Mouse (Mus musculus) forebrain, postnatal 0 days (tissue): Measurements from ENCODE around the gene Zfp219. TPM values are rescaled to one million over a fixed set of nuclear protein-coding genes. Genes with fewer than 3 reads are reported as not detected.

Experiments used
- ATAC-seq: fragments of 200-750 bp; cut with Nextera tagmentation; 2 replicates; pipeline ENCODE4 v1.8.0; 2017; ENCODE audit warnings: mild to moderate bottlenecking, moderate library complexity
- DNase-seq: peaks from one replicate; pipeline ENCODE4 v3.0.0-alpha.2; 2015
- H3K27ac ChIP-seq: fragments of 300-500 bp; sonication (generic); 2 replicates; pipeline ENCODE4 v1.5.1; 2014; ENCODE audit warnings: low read depth, mild to moderate bottlenecking, antibody characterized with exemption, low read length, moderate library complexity, mixed read lengths
- H3K27me3 ChIP-seq: fragments of 300-500 bp; sonication (generic); 2 replicates; pipeline ENCODE4 v1.6.1; 2014; ENCODE audit warnings: mild to moderate bottlenecking, low read length, mixed read lengths; ENCODE audit not compliant: insufficient read depth
- H3K36me3 ChIP-seq: fragments of 300-500 bp; sonication (generic); 2 replicates; pipeline ENCODE4 v1.6.1; 2014; ENCODE audit warnings: mild to moderate bottlenecking, moderate library complexity; ENCODE audit not compliant: insufficient read depth
- H3K4me1 ChIP-seq: fragments of 300-500 bp; sonication (generic); 2 replicates; pipeline ENCODE4 v1.6.1; 2014; ENCODE audit warnings: antibody characterized with exemption; ENCODE audit not compliant: insufficient read depth
- H3K4me2 ChIP-seq: fragments of 300-500 bp; sonication (generic); 2 replicates; pipeline ENCODE4 v1.6.1; 2014; ENCODE audit warnings: low read depth, mild to moderate bottlenecking, moderate library complexity
- H3K4me3 ChIP-seq: fragments of 300-500 bp; sonication (generic); 2 replicates; pipeline ENCODE4 v1.5.1; 2014; ENCODE audit warnings: low read depth, low read length, mixed read lengths
- H3K9ac ChIP-seq: fragments of 300-500 bp; sonication (generic); 2 replicates; pipeline ENCODE4 v1.6.1; 2014; ENCODE audit warnings: mild to moderate bottlenecking
- H3K9me3 ChIP-seq: fragments of 300-500 bp; sonication (generic); 2 replicates; pipeline ENCODE4 v1.6.1; 2016; ENCODE audit warnings: low read length
- CTCF ChIP-seq: sonication (generic); IDR thresholded peaks from 2 replicates; pipeline ENCODE4 v1.5.1; 2016; ENCODE audit warnings: antibody characterized with exemption, control low read depth, low read depth
- WGBS: fragments of 180-500 bp; shearing (Covaris S2); extraction: QIAGEN DNeasy Blood & Tissue Kit; methylation state at CpG from one replicate; pipeline ENCODE4 v1.1.7; 2014; 5-methylcytosine and 5-hydroxymethylcytosine counted together
- polyA plus RNA-seq: library from polyadenylated mRNA; unstranded; fragments of >200 nt; fragmentation: Nextera tagmentation; extraction: Ambion mirVana; gene quantifications from 2 replicates; pipeline ENCODE4 v1.2.1, GENCODE M21; 2015
- total RNA-seq: library from RNA; depleted of rRNA; stranded (reverse); fragments of >200 nt; gene quantifications from 2 replicates; pipeline ENCODE4 v1.2.3, GENCODE M21; 2014

Gene Zfp219
- total and polyA plus RNA-seq, 2 experiments from 2014 or later: 19.8 to 51.4 TPM

DNA sequence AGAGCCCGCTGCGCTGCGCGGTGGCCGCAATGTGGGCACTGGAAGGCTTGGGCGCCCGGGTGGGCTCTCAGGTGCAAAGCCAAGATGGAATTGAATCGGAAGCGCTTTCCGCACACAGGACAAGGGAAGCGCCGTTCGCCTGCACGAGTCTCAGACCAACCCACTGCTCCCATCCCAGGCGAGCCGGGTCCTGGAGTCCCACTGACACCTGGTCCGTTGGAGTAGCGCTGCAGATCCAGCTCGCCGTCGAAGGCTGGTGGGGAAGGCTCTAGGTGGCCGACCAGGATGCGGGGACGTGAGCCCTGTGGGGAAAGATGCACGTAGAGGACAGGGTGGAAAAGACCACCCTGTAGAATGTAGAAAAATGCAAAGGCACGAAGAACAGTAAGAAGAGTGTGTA lies 11.2 kb downstream of the Zfp219 start:
- no peak for TF ChIP-seq CTCF

DNA sequence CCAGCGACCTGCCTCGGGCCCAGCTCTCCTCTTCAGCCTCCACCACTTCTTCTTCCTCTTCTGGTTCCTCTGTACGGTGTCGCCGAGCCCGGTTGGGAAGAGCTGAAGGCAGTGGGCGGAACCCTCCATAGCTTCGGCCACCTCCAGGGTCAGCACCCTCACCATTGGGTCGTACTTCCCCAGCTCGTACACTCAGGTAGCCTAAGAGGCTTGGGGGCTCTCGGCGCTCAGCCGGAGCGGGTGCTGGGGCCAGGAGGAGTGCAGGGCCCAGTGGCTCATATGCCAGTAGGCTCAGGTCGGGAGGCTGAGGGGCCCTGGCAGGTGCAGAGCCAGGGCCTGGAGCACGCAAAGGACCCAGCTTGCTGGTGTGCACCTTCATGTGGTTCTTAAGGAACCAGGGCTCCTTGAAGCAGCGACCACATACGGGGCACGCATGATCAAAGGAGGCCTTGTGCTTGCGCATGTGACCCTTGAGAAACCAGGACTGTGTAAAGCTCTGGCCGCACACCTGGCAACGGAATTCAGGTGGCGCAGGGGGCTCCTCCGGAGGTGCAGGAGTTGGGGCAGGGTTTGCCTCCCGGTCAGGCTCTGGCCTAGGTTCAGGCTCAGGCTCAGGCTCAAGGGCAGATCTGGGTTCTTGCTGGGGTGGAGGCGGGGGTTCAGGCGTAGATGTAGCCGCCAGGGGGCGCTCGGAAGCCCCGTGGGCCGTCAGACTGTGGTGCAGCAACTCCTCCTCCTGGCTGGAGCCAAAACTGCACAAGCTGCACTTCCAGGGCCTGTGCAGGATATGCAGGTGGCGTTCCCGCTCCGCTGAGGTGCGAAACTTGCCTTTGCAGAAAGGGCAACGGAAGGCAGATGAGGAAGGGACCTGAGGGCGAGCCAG lies 12.0 kb downstream of the Zfp219 start:
- DNase-seq: peak; percentile 93
- H3K4me1 ChIP-seq: peaks cover 34% of the 10 kb centered on the region
- peaks cover 20% of the 10 kb centered on the region for H3K36me3 ChIP-seq
- ATAC-seq: peak; percentile 60
- 0 out of 2 replicates have a peak overlapping the region, but pooled peaks have one; percentile 50 for H3K27ac ChIP-seq
- 50% methylated on average over 38 of the region's 38 CpGs for WGBS
- peak overlapping the region; percentile 22 for H3K4me3 ChIP-seq
- H3K4me2 ChIP-seq: peak overlapping the region; percentile 50
- no peaks in the 10 kb centered on the region for H3K9me3 ChIP-seq
- H3K9ac ChIP-seq: peak overlapping the region; percentile 35; the same call in 1 of the 2 replicates
- peak; percentile 100 for TF ChIP-seq CTCF
- no peaks in the 10 kb centered on the region for H3K27me3 ChIP-seq

More for the DNA sequence above, 11.2 kb downstream of the Zfp219 start:
- H3K36me3 ChIP-seq: peaks cover 20% of the 10 kb centered on the region
- WGBS: 19% methylated on average over 26 of the region's 26 CpGs
- no peaks in the 10 kb centered on the region for H3K27me3 ChIP-seq
- H3K9ac ChIP-seq: peak overlapping the region; percentile 35; the same call in 1 of the 2 replicates
- peak overlapping the region; percentile 50 for H3K4me2 ChIP-seq
- H3K9me3 ChIP-seq: no peaks in the 10 kb centered on the region
- DNase-seq: no peak
- ATAC-seq: no peak
- H3K4me3 ChIP-seq: peak overlapping the region; percentile 22
- H3K27ac ChIP-seq: 0 out of 2 replicates have a peak overlapping the region, but pooled peaks have one; percentile 50
- H3K4me1 ChIP-seq: peaks cover 30% of the 10 kb centered on the region

DNA sequence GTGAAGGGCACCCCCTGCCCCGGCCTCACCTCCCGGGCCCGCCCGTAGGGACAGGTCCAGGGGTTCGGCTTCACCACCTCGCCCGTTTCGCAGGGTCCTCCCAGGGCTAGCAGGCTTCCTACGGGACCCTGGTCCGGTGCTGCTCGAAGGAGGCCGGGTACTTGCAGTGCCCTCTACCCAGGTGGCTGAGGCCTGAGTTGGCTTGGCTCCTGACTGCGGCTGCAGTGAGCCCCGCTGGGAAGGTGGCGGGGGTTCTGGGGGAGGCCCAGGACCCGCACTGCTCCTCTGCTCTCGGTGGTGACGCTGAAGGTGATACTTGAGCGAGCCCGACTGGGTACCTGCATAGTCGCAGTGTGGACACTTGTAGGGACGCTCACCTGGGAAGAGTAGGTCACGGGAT lies 13.8 kb downstream of the Zfp219 start:
- 93% methylated on average over 23 of the region's 23 CpGs for WGBS
- peaks cover 35% of the 10 kb centered on the region for H3K4me1 ChIP-seq
- ATAC-seq (no peak), DNase-seq (no peak)
- no peak overlapping the region for H3K27ac ChIP-seq
- no peak overlapping the region for H3K4me3 ChIP-seq
- H3K9ac ChIP-seq: no peak overlapping the region
- TF ChIP-seq CTCF: no peak
- no peak overlapping the region for H3K4me2 ChIP-seq
- no peaks in the 10 kb centered on the region for H3K27me3 ChIP-seq
- H3K9me3 ChIP-seq: no peaks in the 10 kb centered on the region
- peaks cover 30% of the 10 kb centered on the region for H3K36me3 ChIP-seq

DNA sequence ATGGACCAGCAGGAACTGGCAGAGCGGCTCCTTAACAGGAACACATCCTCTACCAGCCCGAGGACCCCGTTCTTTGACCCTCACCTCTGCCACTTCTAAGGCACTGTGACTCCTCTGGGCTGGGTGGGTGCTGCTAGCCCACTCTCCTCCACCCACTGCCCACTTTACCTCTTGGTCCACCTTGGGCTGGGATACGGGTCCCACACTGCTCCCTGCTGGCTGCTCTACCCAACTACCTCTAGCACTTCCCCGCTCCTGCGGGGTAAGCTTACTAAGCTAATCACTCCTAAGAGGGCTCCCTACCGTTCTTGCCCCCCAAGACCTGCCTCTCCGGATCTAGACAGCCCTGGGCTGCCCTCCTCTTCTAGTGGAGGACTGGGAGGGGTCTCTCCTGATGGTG lies 14.3 kb downstream of the Zfp219 start:
- no peak for DNase-seq
- H3K36me3 ChIP-seq: peaks cover 32% of the 10 kb centered on the region
- no peak overlapping the region for H3K4me2 ChIP-seq
- ATAC-seq: no peak
- H3K27me3 ChIP-seq: no peaks in the 10 kb centered on the region
- no peaks in the 10 kb centered on the region for H3K9me3 ChIP-seq
- H3K9ac ChIP-seq: no peak overlapping the region
- 64% methylated on average over 8 of the region's 8 CpGs for WGBS
- TF ChIP-seq CTCF: peak; percentile 55
- peaks cover 30% of the 10 kb centered on the region for H3K4me1 ChIP-seq
- H3K27ac ChIP-seq: no peak overlapping the region
- H3K4me3 ChIP-seq: no peak overlapping the region

DNA sequence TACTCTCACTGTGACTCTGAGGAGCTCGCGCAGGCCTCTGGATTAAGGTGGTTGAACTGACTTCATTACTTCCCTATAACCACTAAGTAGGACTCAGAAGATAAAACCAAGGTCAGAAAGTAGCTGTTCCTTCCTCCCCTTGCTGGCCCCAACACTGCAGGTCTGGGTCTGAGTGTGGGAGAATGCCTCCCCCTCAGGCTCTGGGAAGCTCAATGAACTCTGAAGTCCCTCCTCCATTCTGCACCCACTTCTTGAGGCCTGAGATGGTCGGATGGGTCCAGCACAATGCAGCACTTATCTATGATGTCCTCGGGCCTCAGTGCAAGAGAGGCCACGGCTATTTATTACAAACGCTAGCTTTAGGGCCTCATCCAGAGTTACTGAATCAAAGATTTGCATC lies 14.9 kb downstream of the Zfp219 start:
- TF ChIP-seq CTCF: no peak
- Histone ChIP-seq H3K4me1 (peaks cover 30% of the 10 kb centered on the region), H3K36me3 (peaks cover 37% of the 10 kb centered on the region), H3K4me2 (no peak overlapping the region), H3K27me3 (no peaks in the 10 kb centered on the region), H3K27ac (0 out of 2 replicates have a peak overlapping the region, but pooled peaks have one; percentile 88), H3K4me3 (no peak overlapping the region), H3K9ac (no peak overlapping the region), H3K9me3 (no peaks in the 10 kb centered on the region)
- ATAC-seq (no peak), DNase-seq (no peak)
- WGBS: 72% methylated on average over 6 of the region's 6 CpGs

DNA sequence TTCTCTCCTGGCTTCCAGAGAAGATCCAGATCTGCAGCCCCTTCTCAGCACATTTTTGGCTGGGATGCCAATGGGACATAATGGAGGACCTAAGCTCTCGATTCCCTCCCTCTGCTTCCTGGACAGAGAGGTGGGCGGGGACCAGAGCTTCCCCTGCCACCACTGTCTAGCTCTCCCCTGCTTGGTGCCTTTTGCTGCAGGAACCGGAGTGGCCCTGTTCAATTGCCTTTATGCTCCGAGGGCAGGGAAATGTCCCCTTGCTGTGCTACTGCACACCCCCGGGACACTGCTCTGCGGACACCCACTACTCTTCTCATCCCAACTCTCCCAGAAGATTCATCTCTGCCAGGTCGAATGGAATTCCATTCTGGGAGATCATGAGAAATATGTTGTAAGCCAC lies 15.4 kb downstream of the Zfp219 start:
- Histone ChIP-seq H3K9me3 (no peaks in the 10 kb centered on the region), H3K4me1 (peaks cover 28% of the 10 kb centered on the region), H3K9ac (0 out of 2 replicates have a peak overlapping the region, but pooled peaks have one; percentile 58), H3K27ac (peak overlapping the region; percentile 88), H3K4me3 (no peak overlapping the region), H3K27me3 (no peaks in the 10 kb centered on the region), H3K36me3 (peaks cover 42% of the 10 kb centered on the region), H3K4me2 (no peak overlapping the region)
- no peak for TF ChIP-seq CTCF
- WGBS: 58% methylated on average over 7 of the region's 7 CpGs
- ATAC-seq (no peak), DNase-seq (no peak)

DNA sequence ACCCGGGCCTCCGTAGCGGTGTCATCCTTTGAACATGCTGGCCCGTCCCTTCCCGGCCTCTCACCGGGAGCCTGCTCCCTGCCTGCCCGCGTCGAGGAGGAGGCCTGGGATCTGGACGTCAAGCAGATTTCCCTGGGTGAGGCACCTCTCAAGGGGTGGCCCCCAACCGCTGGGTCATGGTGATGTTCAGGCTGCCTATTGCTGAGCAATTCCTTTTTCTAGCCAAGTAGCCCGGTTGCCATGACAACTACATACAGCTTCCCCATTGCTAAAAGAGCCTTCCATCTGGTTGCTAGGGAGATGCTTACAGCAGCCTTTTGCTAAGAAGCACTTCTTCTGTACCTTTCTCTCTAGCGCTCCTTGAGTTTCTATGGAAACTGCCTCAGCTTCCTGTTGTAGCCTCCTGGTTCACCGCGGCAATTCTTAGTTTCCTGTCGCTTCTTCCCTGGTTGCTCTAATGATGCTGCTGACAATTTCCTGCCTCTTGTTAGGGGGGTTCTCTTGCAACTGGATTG lies 16.5 kb downstream of the Zfp219 start:
- no peaks in the 10 kb centered on the region for H3K9me3 ChIP-seq
- DNase-seq (peak; percentile 94), ATAC-seq (peak; percentile 94)
- H3K4me3 ChIP-seq: peak overlapping the region; percentile 36
- 4% methylated on average over 16 of the region's 16 CpGs for WGBS
- H3K27ac ChIP-seq: peak overlapping the region; percentile 88
- H3K9ac ChIP-seq: peak overlapping the region; percentile 58
- peak; percentile 25 for TF ChIP-seq CTCF
- peaks cover 50% of the 10 kb centered on the region for H3K36me3 ChIP-seq
- no peaks in the 10 kb centered on the region for H3K27me3 ChIP-seq
- peaks cover 18% of the 10 kb centered on the region; the same call in 1 of the 2 replicates for H3K4me1 ChIP-seq
- peak overlapping the region; percentile 66 for H3K4me2 ChIP-seq
